13 mouse cellular contexts compared by ENCODE assay signal in the genomic region with DNA sequence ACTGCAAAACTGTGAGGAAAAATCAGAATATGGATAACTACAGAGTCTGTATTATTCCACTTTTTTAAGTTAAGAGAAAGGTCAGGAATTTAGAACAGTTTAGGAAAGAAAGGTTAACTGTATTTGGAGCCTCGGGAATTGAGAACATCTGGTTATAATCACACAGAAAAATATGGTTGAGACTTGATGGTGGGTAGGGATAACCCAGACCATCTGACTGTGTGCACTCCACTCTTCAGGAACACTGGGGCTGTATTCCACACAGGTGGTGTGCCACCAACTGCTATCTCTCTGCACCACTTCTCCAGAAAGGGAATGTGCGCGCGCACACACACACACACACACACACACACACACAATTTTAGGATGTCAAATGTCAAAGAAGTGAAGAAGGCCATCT.
"Had no signal": no experiment of that assay in that cellular context is flagged by ENCODE, and none has a peak within 500 bp of the region (broad histone marks: within the 10 kb centered on the region; RNA-seq: fewer than 3 reads in every experiment).

No protein-coding gene starts in this region.

- H3K9me3 ChIP-seq: limb, embryonic 13.5 days; midbrain, embryonic 12.5 days had no signal

- H3K4me2 ChIP-seq: limb, embryonic 13.5 days; midbrain, embryonic 12.5 days had no signal

- H3K4me3 ChIP-seq: limb, embryonic 13.5 days; midbrain, embryonic 12.5 days had no signal

- H3K4me1 ChIP-seq: midbrain, embryonic 12.5 days had no signal

- H3K9ac ChIP-seq: limb, embryonic 13.5 days; liver, embryonic 14.5 days; midbrain, embryonic 12.5 days had no signal

- H3K27ac ChIP-seq: kidney, postnatal 0 days; limb, embryonic 13.5 days; liver, embryonic 14.5 days; midbrain, embryonic 12.5 days; stomach, postnatal 0 days had no signal

- H3K36me3 ChIP-seq: limb, embryonic 13.5 days; midbrain, embryonic 12.5 days had no signal

- DNase-seq: kidney, adult 9 months; kidney, postnatal 36 days; layer of hippocampus, adult 9-11 months; layer of hippocampus, postnatal 36 days; lung, adult 18-20 months; lung, postnatal 36 days; thymus, adult 18-20 months; thymus, postnatal 14 days had no signal
